Mouse (Mus musculus) testis, postnatal 14 days (tissue): ENCODE results near the gene Kncn.

Source experiments
- DNase-seq: peaks from one replicate; pipeline ENCODE4 v3.0.0; 2021; ENCODE audit warnings: low spot score

Kncn gene

DNA sequence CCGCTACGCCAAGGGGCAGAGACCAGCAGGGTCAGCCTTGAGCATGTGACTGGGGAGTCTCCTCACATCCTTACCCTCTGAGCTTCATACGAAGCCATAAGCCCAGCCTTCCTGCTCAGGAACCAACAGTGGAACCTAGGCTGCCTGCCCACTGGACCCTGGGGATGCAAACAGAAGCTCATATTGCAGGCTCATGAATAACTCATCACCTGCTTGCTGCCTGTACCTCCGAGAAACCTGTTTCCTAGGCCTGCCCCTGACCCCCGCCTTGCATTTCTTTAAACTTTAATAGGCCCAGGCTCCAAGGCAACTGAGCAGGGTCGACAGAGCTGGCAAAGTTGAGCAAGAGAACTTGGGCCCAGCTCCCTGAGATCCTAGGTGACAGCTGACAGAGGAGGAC lies at the start of gene Kncn:
Kncn (plus strand) TSS at position 379 of the 400 bp plus-strand sequence.
- no peak for DNase-seq

DNA sequence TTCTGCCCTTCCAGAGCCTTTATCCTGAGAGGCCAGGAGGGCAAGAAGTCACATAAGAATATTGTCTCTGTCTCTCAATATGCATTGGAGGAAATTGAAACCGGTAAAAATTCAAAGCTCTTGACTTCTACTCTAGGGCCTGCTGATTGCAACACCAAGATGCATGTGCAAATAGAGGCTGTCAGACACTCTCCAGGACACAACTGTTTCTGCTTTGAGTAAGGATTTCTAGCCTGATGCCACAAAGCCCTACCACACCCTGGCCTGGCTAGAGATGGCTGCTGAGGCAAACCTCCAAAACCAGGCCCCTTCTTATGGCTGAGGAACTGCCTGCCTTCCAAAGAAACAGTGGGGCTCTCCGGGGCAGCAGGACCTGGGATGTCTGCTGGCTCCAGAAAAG lies 48.6 kb upstream of the Kncn start:
- no peak for DNase-seq

DNA sequence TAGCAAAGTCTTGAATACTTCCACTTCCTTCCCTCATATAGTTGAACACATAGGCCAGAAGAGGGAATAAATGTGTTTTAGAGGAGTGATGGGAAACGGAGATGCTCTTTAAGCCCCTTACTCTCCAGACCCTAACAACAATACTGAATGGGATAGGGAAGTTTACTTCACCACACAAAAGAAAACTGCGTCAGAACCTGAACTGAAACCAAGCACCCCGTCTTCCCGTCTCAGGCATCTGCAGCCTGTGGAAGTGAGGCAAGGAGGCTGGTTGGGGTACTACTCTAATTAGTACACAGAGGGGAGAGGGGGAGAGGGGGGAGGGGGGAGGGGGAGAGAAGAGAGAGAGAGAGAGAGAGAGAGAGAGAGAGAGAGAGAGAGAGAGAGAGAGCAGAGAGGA lies 46.0 kb upstream of the Kncn start:
- DNase-seq, result no peak

DNA sequence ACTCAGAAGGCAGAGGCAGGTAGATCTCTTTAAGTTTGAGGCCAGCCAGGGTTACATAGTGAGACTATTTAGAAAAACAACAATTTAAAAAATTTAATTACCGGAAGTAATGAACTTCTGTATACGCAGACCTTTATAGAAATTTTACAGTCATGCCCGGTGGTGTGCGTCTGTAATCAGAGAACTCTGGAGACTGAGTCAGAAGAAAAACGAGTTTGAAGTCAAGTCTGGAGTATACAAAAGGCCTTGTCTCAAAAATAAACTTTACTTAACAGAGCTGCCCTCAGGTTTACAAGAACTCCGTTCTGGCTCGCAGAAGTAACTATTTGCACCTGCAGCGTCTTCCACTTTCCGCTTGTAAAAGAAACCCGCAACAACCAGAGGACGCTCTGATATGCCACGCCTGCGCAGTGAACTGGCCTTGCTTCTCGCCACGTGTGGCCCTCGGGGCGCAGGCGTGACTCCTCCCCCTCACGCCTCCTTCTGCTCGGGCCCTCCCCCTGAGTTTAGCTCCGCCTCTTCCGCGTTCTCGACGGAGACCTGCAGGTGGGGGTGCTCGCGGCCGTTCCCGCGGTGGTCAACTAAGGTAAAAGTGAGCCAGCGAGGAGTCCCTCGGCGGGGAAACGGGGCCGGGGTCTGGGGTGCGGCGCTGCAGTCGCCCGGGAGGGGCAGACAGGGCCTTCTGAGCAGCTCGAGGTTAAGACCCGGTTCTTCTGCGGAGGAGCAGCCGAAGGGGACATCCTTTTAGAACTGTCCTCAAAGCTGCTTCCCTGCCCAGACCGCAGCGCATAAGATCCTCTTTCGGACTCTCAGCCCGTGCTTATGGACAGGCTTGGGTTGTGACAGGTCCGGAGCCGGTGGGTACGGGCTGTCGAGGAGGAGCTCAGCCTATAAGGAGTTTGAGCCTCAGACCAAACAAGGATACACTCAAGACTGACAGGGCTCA lies 45.2 kb upstream of the Kncn start, which contains the start of gene Mknk1:
Mknk1 (plus strand) TSS at position 503 of the 946 bp plus-strand sequence.
- DNase-seq, result peak; percentile 94

DNA sequence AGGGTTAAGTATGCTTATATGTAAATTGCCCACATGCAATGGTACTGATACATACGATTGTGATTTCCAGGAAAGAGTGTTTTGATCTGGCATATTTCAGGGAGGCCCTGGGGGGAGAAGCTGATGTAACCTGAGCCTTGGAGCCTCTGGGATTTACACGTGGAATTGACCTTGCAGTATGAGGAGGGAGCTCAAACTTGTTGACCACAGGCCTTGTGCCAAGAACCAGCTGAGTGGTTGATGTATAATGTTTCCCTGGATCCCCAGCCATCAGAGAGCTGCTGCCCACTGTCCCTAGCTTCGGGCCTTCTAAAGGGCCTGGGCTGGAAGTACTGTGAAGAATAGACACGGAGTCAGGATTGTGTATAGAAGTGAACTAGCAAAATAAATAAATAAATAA lies 44.2 kb upstream of the Kncn start:
- DNase-seq, result no peak

DNA sequence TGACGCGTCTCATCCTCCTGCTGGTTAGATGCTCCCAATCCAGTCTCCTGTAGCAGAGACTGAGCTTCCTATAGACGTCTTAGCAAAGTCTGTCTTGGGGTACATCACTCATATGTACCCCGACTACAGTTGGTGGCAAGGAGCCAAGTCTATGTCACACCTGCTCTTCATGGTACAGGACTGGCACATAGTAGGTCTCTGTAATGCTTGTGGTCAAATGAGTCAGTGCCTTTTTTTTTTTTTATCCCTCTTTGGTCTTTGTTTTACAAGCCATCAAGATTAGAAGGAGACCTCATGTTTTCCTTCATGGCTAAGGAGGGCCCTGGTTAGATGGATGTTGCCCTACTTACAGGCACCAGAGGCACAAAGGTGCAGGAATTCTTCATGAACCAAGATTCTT lies 43.4 kb upstream of the Kncn start:
- no peak for DNase-seq

DNA sequence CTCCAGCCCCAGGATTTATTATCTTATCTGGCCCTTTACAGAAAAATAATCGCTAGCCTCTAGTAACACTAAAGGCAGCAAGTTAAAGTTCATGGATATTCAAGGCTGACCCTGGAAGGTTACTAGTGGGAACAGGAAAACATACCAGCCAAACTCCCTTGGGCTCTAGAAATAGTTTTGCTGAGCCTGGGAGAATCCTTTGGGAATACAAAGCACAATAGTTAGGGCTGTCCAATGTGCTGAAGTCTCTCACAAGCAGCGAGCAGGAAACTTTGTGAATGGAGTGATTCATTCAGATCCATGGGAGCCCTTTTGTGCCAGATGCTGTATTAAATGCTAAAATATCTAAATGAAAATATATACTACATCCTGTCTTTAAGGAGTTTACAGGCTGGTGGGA lies 37.5 kb upstream of the Kncn start:
- DNase-seq, result no peak

DNA sequence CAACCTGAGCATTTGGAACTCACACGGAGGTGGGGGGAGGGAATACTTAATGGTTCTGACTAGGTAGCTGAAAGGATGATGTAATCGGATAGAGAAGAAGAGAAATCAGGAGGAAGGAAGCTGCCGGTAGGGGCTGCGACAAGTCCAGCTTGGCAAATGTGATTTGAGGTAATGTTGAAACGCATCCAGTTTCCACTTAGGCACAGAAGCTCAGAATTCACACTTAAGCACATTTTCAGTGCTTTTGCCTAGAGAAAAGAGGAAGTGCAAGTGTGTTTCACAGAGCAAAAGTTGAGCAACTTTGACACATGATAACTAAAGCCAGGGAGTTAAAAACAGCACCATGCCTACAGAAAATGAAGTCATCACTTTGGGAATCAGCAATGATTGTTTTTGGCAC lies 36.8 kb upstream of the Kncn start:
- DNase-seq, result no peak

DNA sequence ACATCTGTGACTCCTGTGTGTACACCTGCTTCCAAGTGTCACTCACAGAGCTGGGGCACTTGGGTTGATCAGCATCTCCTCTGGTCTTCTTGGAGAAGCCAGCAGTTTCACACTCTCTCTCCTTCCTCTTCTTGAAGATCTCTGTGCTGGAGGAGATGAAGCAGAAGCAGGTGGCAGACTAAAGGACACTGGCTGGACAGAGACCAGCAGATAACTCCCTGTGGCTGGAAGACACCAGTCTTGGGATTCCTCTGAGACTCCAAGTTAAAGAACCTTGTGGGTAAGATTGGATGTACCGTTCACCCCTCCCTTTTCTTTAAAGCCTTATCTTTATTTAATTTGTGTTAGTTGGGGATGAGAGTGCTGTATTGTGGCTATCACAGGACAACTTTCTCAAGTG lies 36.1 kb upstream of the Kncn start:
- DNase-seq, result no peak

DNA sequence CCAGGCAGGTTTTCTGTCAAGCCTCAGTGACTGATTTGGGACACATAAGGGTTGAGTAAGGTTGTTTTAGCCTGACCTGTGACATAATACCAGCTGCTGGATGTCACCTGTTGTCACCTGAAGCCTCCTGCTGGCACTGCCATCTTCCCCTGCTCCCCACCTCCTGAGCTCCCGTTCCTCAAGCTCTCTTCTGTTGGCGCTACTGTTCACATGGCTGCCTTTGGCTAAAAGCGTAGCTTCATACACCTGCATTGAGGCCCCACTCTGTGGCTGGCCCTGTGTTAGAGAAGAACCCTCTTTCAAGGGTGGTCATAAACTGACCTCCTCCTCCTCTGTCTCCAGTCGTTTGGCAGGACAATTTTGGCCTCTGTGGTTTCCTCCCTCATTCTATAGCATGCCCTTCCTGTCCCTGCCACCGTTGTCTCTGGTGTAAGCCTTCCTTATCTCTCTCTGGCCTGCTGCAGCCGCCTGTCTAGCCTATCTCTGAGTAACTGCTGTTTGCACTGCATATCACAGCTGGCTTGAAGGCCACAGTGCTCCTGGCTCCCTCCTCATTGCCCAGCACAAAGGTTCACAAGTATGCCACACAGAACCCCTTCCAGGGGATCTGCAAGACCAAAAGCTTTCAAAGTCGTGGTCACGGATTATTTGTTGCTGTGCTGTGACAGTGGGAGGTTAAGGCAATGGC lies 35.1 kb upstream of the Kncn start:
- no peak for DNase-seq

DNA sequence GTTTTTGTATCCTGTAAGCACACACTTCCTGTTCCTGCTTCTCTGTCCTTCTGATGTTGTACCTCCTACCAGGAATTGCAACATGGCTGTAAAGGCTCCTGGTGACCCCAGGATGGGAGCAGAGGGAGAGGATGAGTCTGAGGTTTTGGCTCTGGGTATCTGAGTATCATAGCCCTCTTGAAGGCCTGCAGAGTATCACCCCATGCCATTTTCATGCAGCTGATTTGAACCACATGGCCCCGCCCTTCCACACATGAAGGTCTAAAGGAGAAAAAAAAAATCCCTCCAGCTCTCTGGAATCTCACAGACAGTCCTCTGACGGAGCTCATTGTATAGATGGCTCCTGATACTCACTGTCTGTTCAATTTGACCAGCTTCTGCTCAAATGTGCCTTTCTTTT lies 34.1 kb upstream of the Kncn start:
- DNase-seq, result no peak

DNA sequence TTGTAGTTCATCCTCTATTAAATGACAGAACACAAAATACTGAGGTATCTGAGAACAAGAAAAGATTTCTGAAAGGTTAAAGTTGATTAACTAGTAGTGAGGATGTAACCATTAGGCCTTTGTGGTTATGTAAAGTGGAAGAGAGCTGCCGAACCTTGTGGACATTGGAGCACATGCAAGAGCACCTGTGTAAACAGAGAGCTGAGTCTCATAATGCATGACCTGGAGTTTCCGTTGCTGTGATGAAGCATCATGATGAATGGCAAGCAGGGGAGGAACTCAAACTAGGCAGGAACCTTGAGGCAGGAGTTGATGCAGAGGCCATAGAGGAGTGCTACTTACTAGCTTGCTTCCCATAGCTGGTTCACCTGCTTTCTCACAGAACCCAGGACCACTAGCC lies 33.6 kb upstream of the Kncn start:
- DNase-seq, result no peak

DNA sequence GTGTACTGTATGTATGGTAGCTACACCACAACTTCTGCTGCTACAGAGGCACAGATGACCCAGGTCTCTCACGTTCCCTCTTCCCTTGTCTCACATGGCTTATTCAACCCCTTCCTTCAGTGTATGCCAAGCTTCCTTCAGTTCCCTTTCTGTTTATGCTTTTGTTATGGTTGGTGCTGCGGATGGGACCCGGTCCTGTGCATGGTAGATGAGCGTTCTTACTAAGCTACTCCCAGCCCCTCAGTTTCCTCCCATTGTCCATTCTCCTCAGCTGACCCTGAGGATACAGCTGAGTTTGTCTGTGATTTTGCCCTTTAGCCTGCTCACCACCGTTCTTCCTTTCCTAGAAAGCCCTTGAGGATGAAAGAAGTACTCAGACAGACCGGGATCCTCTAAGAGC lies 32.6 kb upstream of the Kncn start:
- DNase-seq, result no peak

DNA sequence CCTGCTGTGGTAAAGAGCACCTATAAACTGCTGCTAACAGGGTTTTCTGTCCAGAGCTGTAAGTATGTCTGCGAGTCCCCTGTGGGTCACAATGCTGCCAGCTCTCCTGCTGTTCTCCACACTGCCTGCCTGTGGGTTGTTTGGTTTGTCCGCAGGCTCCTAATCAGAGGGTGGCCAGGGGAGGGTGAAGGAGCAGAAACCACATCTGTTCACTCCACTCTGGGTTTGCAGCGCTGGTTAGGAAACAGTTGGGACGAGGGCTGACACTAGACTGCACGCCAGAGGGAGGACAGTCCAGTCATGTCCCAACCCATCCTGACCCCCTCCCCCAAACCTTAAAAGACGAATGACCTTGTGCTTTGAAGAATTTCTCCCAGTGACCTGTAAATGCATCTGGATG lies 29.1 kb upstream of the Kncn start:
- no peak for DNase-seq

DNA sequence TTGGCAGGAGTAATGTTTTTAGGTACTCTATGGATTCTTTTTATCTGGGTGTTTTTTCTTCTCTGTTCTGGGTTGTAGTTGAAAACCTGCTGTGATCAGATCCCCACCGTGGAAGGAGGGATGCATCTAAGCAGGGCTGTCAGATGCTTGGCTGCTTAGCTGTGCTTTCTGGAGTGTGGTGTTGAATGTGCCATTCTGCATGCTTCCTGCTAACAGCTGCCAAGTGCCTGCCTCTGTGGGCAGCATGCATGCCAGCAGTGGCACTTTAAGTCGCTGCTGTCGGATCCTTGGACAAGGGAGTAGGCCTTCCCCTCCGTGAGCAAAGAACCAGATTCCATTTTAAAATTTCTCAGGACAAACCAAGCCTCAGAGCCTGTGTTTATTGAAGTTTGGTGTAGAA lies 28.6 kb upstream of the Kncn start:
- DNase-seq, result no peak

DNA sequence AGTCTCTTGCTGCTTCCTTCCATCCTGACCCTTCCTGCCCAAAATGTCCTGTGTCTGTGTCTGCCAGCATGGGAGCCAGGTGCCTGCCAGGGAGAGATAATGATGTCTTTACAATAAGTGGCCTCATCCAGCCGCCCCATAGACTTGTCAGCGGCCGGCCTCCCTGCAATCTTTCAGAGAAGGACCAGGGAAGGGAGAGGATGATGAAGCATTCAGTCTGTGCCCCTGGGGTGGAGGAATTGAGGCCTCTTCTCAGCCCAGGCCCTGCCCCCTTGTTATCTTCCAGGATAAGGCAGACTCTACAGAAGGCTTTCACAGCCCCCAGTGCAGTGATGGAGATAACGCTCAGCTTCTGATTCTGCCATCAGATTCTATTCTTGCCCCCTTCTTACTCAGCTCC lies 27.9 kb upstream of the Kncn start:
- DNase-seq, result no peak

DNA sequence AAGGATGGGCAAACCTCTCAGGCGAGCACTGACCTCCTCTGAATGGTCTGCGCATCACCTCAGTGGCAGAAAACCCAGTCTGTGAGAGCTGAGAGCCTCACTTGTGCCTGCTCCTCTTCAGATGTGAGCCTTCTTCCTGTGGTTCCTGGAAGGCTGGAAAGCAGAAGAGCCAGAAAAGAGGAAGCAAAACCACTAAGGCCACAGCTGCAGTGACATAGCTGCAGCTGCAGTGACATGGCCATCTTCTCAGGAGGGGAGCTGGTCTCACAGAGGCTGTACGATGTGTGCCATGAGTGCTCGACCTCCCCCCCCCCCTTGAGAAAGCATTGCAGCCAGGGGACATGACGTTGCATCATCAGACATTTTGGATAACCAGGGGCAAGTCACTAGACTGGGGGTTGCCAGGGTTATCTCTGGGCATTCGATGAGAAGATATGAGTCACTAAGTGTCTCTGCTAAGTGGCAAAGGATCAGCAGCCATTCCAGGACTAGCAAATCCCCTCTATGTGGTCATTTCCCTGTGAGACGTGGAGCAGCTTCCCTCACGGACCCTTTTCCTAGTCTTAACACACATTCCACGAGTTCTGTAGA lies 26.8 kb upstream of the Kncn start:
- DNase-seq, result no peak

DNA sequence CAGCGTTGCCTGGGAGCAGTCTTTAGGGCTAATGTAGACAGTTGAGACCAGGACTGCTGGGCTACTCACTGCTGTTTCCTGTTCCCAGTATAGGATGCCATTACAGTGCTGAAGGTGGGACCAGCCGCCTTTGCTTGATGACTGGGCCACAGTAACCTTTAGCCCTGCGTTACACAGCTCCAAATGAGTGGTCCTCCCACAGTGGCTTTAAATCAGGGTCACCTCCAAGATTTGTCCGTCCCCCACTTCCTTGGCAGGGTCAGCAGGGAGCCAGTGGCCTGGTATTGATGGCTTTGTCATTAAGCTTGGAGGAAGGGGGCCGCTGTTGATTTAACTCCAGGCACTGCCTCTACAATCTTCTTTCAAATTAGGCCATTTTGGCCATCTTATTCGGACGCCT lies 20.8 kb upstream of the Kncn start:
- no peak for DNase-seq

DNA sequence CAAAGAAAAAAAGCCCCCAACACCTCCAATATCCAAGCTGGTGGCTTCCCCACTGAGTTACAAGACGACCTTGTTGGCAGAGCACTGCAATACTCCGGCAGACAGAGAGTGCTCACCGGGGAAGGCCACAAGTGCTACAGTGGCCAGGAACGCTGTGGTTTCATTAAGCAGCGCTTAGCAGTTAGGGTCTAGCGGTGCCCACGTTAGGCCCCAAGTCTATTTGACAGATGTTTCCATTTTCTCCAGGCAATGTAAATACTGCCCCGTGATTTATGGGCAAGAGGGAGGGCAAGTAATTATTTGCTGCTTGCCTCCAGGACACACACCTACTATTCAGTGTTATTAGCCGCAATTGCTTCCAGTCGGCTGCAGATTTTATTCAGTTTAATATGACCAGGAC lies 20.3 kb upstream of the Kncn start:
- DNase-seq, result no peak

DNA sequence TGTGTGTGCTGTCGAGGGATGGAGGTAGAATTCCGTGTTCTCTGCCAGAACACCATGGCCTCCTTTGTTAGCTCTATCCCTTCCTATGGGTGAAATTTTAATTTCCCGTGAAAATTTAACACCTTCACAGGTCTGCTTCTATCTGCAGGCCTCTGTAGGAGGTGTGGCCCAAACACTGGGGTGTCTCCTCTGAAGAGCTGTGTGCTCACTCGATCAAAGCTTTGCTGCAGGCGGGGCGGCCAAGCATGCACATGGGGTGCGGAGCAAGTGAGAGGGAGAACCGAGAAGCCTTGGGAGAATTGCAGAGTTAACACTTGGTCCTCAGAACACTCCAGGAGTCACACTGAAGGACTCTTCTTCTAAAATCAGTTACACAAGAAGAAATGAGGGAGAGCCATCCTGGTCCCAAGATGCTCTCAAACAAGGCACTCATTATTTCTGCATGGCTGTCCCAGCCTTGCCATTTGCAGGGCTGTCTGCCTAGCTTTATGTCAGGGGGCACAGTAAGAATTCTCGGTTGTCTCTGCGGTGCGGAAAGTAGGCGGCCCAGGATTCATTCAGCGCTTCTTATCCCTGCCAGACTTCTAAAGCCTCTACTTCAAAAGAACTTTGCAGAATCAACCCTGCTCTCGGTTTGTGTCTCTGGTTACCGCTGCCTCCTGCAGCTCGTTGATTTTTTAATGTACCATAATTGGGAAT lies 14.5 kb upstream of the Kncn start:
- no peak for DNase-seq

DNA sequence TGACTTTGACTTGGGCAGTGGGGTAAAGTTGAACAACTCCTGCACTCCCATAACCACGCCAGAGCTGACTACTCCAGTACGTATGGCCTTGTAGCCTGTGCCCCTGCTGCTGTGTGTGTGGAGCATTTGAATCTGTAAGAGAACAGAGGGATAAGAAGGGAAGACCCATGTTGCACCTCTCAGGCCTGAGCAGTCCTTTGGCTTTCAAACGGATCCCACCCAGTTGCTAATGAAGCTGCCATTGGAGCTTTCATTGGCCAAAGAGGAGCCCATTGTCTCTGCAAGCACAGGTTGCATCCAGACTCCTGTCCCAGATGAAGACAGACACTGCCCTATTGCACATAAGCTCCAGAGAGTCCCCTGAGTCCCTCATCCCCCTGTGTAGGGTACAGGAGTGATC lies 11.0 kb upstream of the Kncn start:
- DNase-seq, result no peak

DNA sequence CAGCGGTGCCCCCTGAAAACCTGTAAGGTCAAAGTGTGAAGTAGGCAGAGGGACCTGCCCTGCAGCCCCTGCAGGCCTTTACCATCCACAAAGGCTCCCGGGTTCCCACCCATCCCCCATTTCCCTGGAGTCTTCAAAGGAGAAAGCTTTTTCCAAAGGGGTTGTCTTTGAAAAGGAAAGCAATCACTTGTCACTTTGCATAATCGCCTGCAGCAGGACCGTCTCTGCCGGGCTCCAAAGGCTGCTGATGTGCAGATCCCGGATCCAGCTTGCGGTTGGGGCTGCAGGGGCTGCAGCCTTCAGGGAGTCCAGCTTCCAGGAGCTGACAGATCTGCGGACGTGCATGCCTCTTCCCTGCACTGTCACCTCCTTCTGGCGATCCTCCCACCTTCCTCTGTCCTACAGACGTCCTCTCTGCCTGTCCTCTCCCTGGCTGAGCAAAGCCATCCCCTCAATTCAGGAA lies 6.0 kb upstream of the Kncn start:
- no peak for DNase-seq
